Mouse (Mus musculus) CH12.LX (cell line): ENCODE results near the gene Uchl1. TPM values are rescaled to one million over a fixed set of nuclear protein-coding genes. Genes with fewer than 3 reads are reported as not detected.

Source experiments
- DNase-seq: peaks from one replicate; pipeline ENCODE4 v3.0.0-alpha.2; 2013; ENCODE audit errors: extremely low read depth
- H3K27ac ChIP-seq: 2 replicates; pipeline ENCODE4 v1.5.1; 2012; ENCODE audit warnings: low read depth, mild to moderate bottlenecking, control low read depth, moderate library complexity; ENCODE audit not compliant: insufficient read depth
- H3K27me3 ChIP-seq: replicated peaks from 2 replicates; pipeline ENCODE3; 2012; ENCODE audit warnings: inconsistent platforms
- H3K36me3 ChIP-seq, 2 experiments: replicated peaks in 1 of 2; 2 replicates each; pipeline versions ENCODE3 to v1.6.1; 2012; ENCODE audit warnings: inconsistent platforms in 1 of 2, low read length in 1 of 2, mild to moderate bottlenecking in 1 of 2, mixed read lengths in 1 of 2, moderate library complexity in 1 of 2; ENCODE audit not compliant: control insufficient read depth in 1 of 2, insufficient read depth in 1 of 2
- H3K4me1 ChIP-seq, 2 experiments: 2 replicates each; pipeline ENCODE4 v1.6.1; 2012; ENCODE audit warnings: inconsistent platforms in 1 of 2, moderate library complexity in 1 of 2; ENCODE audit not compliant: insufficient read depth in 2 of 2, control insufficient read depth in 1 of 2
- H3K4me2 ChIP-seq: 2 replicates; pipeline ENCODE4 v1.6.1; 2012; ENCODE audit warnings: low read depth, mild to moderate bottlenecking, control low read depth; ENCODE audit not compliant: poor library complexity, insufficient read depth, severe bottlenecking
- H3K4me3 ChIP-seq, 3 experiments: fragments of 150-350 bp in 1 of 3; sonication (generic) in 1 of 3; replicated peaks in 1 of 3; 2 replicates each; pipeline versions ENCODE3 to v1.5.1; 2011 to 2012; ENCODE audit warnings: low read depth in 2 of 3, low read length in 2 of 3, mild to moderate bottlenecking in 2 of 3, moderate library complexity in 2 of 3, control low read depth in 1 of 3, improper control_type of control experiment in 1 of 3, inconsistent platforms in 1 of 3, mixed read lengths in 1 of 3; ENCODE audit not compliant: poor library complexity in 1 of 3
- H3K79me2 ChIP-seq: replicated peaks from 2 replicates; pipeline ENCODE4 v1.6.1; 2012; ENCODE audit warnings: mild to moderate bottlenecking, moderate library complexity; ENCODE audit not compliant: control insufficient read depth, poor library complexity, insufficient read depth, severe bottlenecking; ENCODE audit errors: extremely low read depth
- H3K9ac ChIP-seq: 2 replicates; pipeline ENCODE4 v1.6.1; 2012; ENCODE audit warnings: low read depth, mild to moderate bottlenecking, control low read depth, moderate library complexity; ENCODE audit not compliant: insufficient read depth
- H3K9me3 ChIP-seq: replicated peaks from 2 replicates; pipeline ENCODE3; 2012; ENCODE audit warnings: low read length, inconsistent platforms, mixed read lengths
- CHD1 ChIP-seq: IDR thresholded peaks from 2 replicates; pipeline ENCODE4 v1.6.1; 2012; ENCODE audit warnings: low read depth, low read length, improper control_type of control experiment, inconsistent platforms
- CHD2 ChIP-seq: IDR thresholded peaks from 2 replicates; pipeline ENCODE4 v1.6.1; 2011; ENCODE audit warnings: low read length, improper control_type of control experiment
- ELF1 ChIP-seq: IDR thresholded peaks from 2 replicates; pipeline ENCODE4 v1.6.1; 2014; ENCODE audit warnings: low read depth, mild to moderate bottlenecking, inconsistent platforms, low read length, improper control_type of control experiment
- EP300 ChIP-seq: IDR thresholded peaks from 2 replicates; pipeline ENCODE4 v1.6.1; 2011; ENCODE audit warnings: low read length, improper control_type of control experiment
- HCFC1 ChIP-seq: IDR thresholded peaks from 2 replicates; pipeline ENCODE4 v1.6.1; 2012; ENCODE audit warnings: low read depth, mild to moderate bottlenecking, inconsistent platforms, low read length, improper control_type of control experiment
- JUN ChIP-seq: IDR thresholded peaks from 2 replicates; pipeline ENCODE4 v1.6.1; 2011; ENCODE audit warnings: low read depth, mild to moderate bottlenecking, low read length, improper control_type of control experiment, moderate library complexity; ENCODE audit not compliant: insufficient read depth
- MAX ChIP-seq: IDR thresholded peaks from 2 replicates; pipeline ENCODE4 v1.6.1; 2011; ENCODE audit warnings: low read length, improper control_type of control experiment
- MAZ ChIP-seq: IDR thresholded peaks from 2 replicates; pipeline ENCODE4 v1.6.1; 2012; ENCODE audit warnings: low read depth, mild to moderate bottlenecking, inconsistent platforms, low read length, improper control_type of control experiment, moderate library complexity
- NELFE ChIP-seq: IDR thresholded peaks from 2 replicates; pipeline ENCODE4 v1.6.1; 2011; ENCODE audit warnings: low read depth, low read length, improper control_type of control experiment
- NRF1 ChIP-seq: IDR thresholded peaks from 2 replicates; pipeline ENCODE4 v1.6.1; 2014; ENCODE audit warnings: low read depth, mild to moderate bottlenecking, inconsistent platforms, low read length, improper control_type of control experiment, moderate library complexity
- PAX5 ChIP-seq: IDR thresholded peaks from 2 replicates; pipeline ENCODE4 v1.6.1; 2012; ENCODE audit warnings: low read length, inconsistent platforms, mixed read lengths
- POLR2AphosphoS2 ChIP-seq: IDR thresholded peaks from 2 replicates; pipeline ENCODE4 v1.6.1; 2011; ENCODE audit warnings: low read depth, low read length, improper control_type of control experiment
- RAD21 ChIP-seq: IDR thresholded peaks from 2 replicates; pipeline ENCODE4 v1.6.1; 2011; ENCODE audit warnings: low read depth, mild to moderate bottlenecking, low read length, improper control_type of control experiment, moderate library complexity
- RCOR1 ChIP-seq: conservative IDR thresholded peaks from 2 replicates; pipeline ENCODE4 v1.6.1; 2012; ENCODE audit warnings: low read depth, mild to moderate bottlenecking, inconsistent platforms, low read length, improper control_type of control experiment
- ZC3H11A ChIP-seq: IDR thresholded peaks from 2 replicates; pipeline ENCODE4 v1.6.1; 2012; ENCODE audit warnings: low read depth, mild to moderate bottlenecking, inconsistent platforms, low read length, improper control_type of control experiment
- ZNF384 ChIP-seq: IDR thresholded peaks from 2 replicates; pipeline ENCODE4 v1.6.1; 2012; ENCODE audit warnings: low read depth, low read length, improper control_type of control experiment, inconsistent platforms
- dilution Hi-C: fragments of 300-500 bp; cut with MboI; formaldehyde crosslinking; loops from 2 replicates; pipeline ENCODE4 v1.14.3; 2020; ENCODE audit warnings: low sequenced_read_pairs; ENCODE audit not compliant: extremely low pct_unique_long_range_greater_than_20kb, extremely low pct_ligation_motif_present
- in situ Hi-C: fragments of 300-500 bp; cut with MboI; formaldehyde crosslinking; loops from 3 replicates; pipeline ENCODE4 v1.14.3; 2019; ENCODE audit warnings: low sequenced_read_pairs, low pct_ligation_motif_present, low pct_unique_long_range_greater_than_20kb, mixed read lengths
- polyA plus RNA-seq: library from polyadenylated mRNA; unstranded; fragments of >175 nt; gene quantifications from 2 replicates; pipeline ENCODE4 v1.2.1, GENCODE M21; 2012; ENCODE audit warnings: low read depth; ENCODE audit not compliant: insufficient read length
- total RNA-seq, 2 experiments: library from RNA; depleted of rRNA; stranded (reverse); fragments of 300-350 nt in 1 of 2; fragments of >200 nt in 1 of 2; gene quantifications; 2 replicates each; pipeline ENCODE4 v1.2.3; 2012 to 2014

The Uchl1 gene
- total and polyA plus RNA-seq, 3 experiments, result not detected

- no peak for DNase-seq
- Histone ChIP-seq H3K4me3 (no peak overlapping the region), H3K27me3 (no peaks in the 10 kb centered on the region), H3K9ac (no peak overlapping the region), H3K9me3 (no peaks in the 10 kb centered on the region), H3K36me3 (no peaks in the 10 kb centered on the region), H3K4me2 (no peak overlapping the region), H3K4me1 (no peaks in the 10 kb centered on the region), H3K27ac (no peak overlapping the region), H3K79me2 (no peaks in the 10 kb centered on the region)
- dilution Hi-C loops, result no loop called here
- in situ Hi-C loops, result no loop called here
- TF ChIP-seq RAD21 (no peak), MAX (no peak), NELFE (no peak)
These were observed 11.8 kb downstream of the Uchl1 start for GRCm38 (mm10) chr5:66687737-66688136.

GRCm38 (mm10) chr5:66688286-66688685 lies 12.4 kb downstream of the Uchl1 start:
- Histone ChIP-seq H3K27ac (no peak overlapping the region), H3K9ac (no peak overlapping the region), H3K4me3 (no peak overlapping the region), H3K79me2 (no peaks in the 10 kb centered on the region), H3K9me3 (no peaks in the 10 kb centered on the region), H3K36me3 (no peaks in the 10 kb centered on the region), H3K27me3 (no peaks in the 10 kb centered on the region), H3K4me2 (no peak overlapping the region), H3K4me1 (no peaks in the 10 kb centered on the region)
- dilution Hi-C loops (no loop called here), in situ Hi-C loops (no loop called here)
- DNase-seq, result no peak
- TF ChIP-seq JUN (no peak), ZNF384 (no peak), CHD1 (no peak), RCOR1 (no peak), POLR2AphosphoS2 (no peak), PAX5 (no peak), MAZ (no peak), CHD2 (no peak), HCFC1 (no peak), ELF1 (no peak)

DNA sequence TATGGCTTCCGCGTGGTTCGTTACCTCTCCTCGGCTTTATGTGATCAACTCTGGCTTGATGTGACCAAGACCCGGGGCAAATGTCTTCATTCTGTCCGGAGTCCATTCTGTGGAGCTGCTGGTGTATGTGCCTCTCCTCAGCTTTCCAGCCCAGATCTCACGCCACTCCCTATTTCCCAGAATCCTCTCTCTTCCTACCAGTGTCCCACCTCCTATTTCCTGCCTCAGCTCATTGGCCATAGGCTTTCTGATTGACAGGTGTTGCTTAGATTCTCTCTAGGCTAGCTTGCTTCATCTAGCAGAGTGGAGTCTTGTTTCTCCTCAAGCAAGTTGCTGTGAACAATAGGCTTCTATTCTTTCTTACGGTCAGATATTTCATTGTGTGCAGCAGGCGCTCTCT lies 13.9 kb downstream of the Uchl1 start:
- H3K9me3 ChIP-seq, result no peaks in the 10 kb centered on the region
- in situ Hi-C loops, result loop anchor here (10.0 kb wide), 1 partner anchor 345 kb away; no protein-coding TSS in a partner anchor
- H3K9ac ChIP-seq, result no peak overlapping the region
- H3K79me2 ChIP-seq, result no peaks in the 10 kb centered on the region
- H3K36me3 ChIP-seq, result no peaks in the 10 kb centered on the region
- no peaks in the 10 kb centered on the region for H3K27me3 ChIP-seq
- TF ChIP-seq PAX5 (no peak), ZNF384 (no peak), ZC3H11A (no peak), NRF1 (no peak), EP300 (no peak), ELF1 (no peak), JUN (no peak)
- TF ChIP-seq, all 38 proteins: peak for 0
- no peaks in the 10 kb centered on the region for H3K4me1 ChIP-seq
- dilution Hi-C loops, result no loop called here
- DNase-seq, result no peak
- H3K4me3 ChIP-seq, result no peak overlapping the region
- H3K4me2 ChIP-seq, result no peak overlapping the region
- H3K27ac ChIP-seq, result no peak overlapping the region
